Mouse (Mus musculus): ENCODE results near the gene Iffo2. TPM values are rescaled to one million over a fixed set of nuclear protein-coding genes. Genes with fewer than 3 reads are reported as not detected.
"Not testable (repeated sequence)": the region's sequence is repeated elsewhere in the genome, so short reads cannot be mapped to it uniquely, and the experiment has no call there.

Iffo2 gene
- polyA plus RNA-seq (2015; fragmentation: Nextera tagmentation; extraction: Ambion mirVana) = 3.5 and 3.9 TPM in 2 replicates

DNA sequence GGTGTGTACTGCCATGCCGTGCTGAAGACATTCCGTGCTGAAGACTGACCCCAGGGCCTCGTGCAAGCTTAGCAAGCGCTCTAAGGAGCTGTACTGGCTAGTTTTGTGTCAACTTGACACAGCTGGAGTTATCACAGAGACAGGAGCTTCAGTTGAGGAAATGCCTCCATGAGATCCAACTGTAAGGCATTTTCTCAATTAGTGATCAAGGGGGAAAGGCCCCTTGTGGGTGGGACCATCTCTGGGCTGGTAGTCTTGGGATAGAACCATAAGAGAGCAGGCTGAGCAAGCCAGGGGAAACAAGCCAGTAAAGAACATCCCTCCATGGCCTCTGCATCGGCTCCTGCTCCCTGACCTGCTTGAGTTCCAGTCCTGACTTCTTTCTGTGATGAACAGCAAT, at the start of gene Iffo2:
TSS of gene Iffo2 (plus strand) at position 301 of the 400 bp plus-strand sequence.
- not testable (repeated sequence) for H3K4me3 ChIP-seq (ENCODE audit: low read length); H3K36me3 ChIP-seq (ENCODE audit: control insufficient read depth, insufficient read depth, low read length); H3K27me3 ChIP-seq (replicated peaks; ENCODE audit: control insufficient read depth, insufficient read depth, low read length); H3K4me2 ChIP-seq (ENCODE audit: low read length); H3K9ac ChIP-seq (ENCODE audit: low read depth, low read length); H3K4me1 ChIP-seq (ENCODE audit: control insufficient read depth, insufficient read depth, low read depth, low read length); H3K27ac ChIP-seq (ENCODE audit: low read depth, low read length); ATAC-seq; H3K9me3 ChIP-seq (ENCODE audit: control insufficient read depth, low read length)
- 86% methylated on average over 5 of the region's 5 CpGs for WGBS

DNA sequence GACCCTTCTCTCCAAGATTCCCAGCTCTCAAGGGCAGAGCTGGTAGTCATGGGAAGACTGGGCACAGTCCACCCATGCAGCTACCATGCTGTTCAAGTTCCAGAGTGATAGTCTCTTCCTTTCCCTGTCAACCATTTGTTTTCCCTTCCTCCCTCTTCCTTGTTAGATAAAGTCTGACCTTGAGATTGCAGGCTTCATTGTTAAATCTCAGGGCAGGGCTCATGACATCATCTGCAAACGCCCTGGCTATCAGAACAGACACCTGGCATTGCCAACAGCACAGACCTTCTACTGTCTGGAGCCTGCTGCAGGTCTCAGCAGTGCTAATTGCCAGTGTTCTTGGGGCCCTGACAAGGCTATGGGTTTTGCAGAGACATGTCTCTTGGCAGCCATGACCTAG, 48.9 kb upstream of the Iffo2 start:
- ATAC-seq = no peak
- Histone ChIP-seq H3K36me3 (ENCODE audit: control insufficient read depth, insufficient read depth, low read length) (peaks cover 65% of the 10 kb centered on the region), H3K9ac (ENCODE audit: low read depth, low read length) (no peak overlapping the region), H3K9me3 (ENCODE audit: control insufficient read depth, low read length) (no peaks in the 10 kb centered on the region), H3K4me2 (ENCODE audit: low read length) (no peak overlapping the region), H3K27ac (ENCODE audit: low read depth, low read length) (no peak overlapping the region), H3K4me1 (ENCODE audit: control insufficient read depth, insufficient read depth, low read depth, low read length) (no peaks in the 10 kb centered on the region; the same call in 1 of the 2 replicates), H3K4me3 (ENCODE audit: low read length) (no peak overlapping the region), H3K27me3 (replicated peaks; ENCODE audit: control insufficient read depth, insufficient read depth, low read length) (no peaks in the 10 kb centered on the region)
- WGBS = 85% methylated on average over 1 of the region's 1 CpGs

DNA sequence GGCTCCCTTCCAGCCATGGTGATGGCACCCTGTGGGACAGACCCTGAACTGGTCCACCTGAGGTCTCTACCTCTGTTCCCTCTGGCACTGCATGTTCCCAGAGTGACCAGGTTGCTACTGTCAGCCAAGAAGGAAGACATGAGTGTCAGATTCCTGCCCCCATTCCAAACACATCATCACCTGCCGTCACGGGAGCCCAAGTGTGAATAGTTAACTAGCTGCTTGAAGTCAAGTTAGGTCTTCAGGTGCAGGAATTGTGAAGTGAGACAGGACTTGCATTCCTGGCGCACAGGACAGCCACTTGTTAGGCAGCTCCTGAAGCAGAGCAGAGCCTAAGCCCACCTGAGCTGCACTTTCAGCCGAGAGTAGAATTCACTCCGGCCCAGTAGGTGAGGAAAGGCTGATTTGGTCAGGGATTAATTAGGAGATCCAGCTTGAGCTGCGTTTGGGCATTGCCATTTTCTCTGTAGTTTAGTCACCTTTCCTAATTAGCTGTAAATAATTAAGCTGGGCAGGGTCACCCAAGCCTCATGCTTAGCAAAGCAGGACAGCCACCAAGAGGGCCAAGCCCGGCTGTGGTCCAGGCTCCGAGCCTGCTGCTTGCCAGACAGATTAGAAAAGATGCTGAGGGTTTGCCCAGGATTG, 46.8 kb upstream of the Iffo2 start:
- Histone ChIP-seq H3K9me3 (ENCODE audit: control insufficient read depth, low read length) (no peaks in the 10 kb centered on the region), H3K27ac (ENCODE audit: low read depth, low read length) (no peak overlapping the region), H3K4me3 (ENCODE audit: low read length) (no peak overlapping the region), H3K4me2 (ENCODE audit: low read length) (no peak overlapping the region), H3K36me3 (ENCODE audit: control insufficient read depth, insufficient read depth, low read length) (peaks cover 70% of the 10 kb centered on the region), H3K4me1 (ENCODE audit: control insufficient read depth, insufficient read depth, low read depth, low read length) (no peaks in the 10 kb centered on the region), H3K27me3 (replicated peaks; ENCODE audit: control insufficient read depth, insufficient read depth, low read length) (no peaks in the 10 kb centered on the region), H3K9ac (ENCODE audit: low read depth, low read length) (no peak overlapping the region)
- ATAC-seq = no peak
- WGBS = 89% methylated on average over 8 of the region's 8 CpGs

DNA sequence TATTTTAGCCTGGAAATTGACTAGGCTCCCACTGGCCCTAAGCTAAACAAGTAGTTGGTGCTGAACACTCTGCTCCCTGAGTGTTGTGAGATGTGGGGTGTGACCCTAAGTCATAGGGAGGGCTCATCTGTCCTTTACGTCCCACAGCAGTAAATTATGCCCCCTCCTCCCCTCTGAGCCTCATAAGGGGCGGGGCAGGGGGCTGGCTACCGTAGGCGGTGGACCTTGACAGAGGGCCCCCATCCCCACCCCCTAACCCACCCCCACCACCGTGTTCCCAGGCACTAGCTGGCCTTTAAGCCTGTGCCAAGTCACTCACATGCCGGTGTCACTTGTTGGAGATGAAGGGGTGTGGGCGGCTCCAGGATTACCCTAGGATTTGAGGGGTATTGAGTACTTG, 45.9 kb upstream of the Iffo2 start:
- Histone ChIP-seq H3K4me2 (ENCODE audit: low read length) (no peak overlapping the region), H3K27me3 (replicated peaks; ENCODE audit: control insufficient read depth, insufficient read depth, low read length) (no peaks in the 10 kb centered on the region), H3K4me3 (ENCODE audit: low read length) (no peak overlapping the region), H3K9ac (ENCODE audit: low read depth, low read length) (no peak overlapping the region), H3K4me1 (ENCODE audit: control insufficient read depth, insufficient read depth, low read depth, low read length) (no peaks in the 10 kb centered on the region), H3K9me3 (ENCODE audit: control insufficient read depth, low read length) (no peaks in the 10 kb centered on the region), H3K27ac (ENCODE audit: low read depth, low read length) (no peak overlapping the region), H3K36me3 (ENCODE audit: control insufficient read depth, insufficient read depth, low read length) (peaks cover 67% of the 10 kb centered on the region)
- 76% methylated on average over 7 of the region's 7 CpGs for WGBS
- ATAC-seq = no peak

DNA sequence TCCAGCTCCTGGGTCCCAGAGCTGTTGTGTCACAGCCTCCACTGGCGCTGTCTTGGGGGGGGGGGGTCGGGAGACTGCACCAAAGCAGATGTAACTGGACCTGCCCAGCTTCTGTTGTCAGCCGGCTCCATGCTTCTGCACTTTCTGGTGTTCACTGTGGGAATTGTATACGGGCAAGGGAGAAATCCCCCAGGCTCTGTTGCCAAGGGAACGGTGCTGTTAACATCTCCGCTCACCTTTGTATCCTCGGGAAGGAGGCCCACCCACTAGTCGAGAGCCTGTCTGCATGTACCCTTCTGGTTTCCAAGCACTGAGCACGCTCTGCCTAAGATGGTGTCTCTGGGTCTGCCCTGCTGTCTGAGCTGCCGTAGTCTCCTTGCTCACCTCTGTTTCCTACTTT, 43.3 kb upstream of the Iffo2 start:
- Histone ChIP-seq H3K4me2 (ENCODE audit: low read length) (no peak overlapping the region), H3K4me3 (ENCODE audit: low read length) (no peak overlapping the region), H3K4me1 (ENCODE audit: control insufficient read depth, insufficient read depth, low read depth, low read length) (no peaks in the 10 kb centered on the region; the same call in 1 of the 2 replicates), H3K9ac (ENCODE audit: low read depth, low read length) (no peak overlapping the region; the same call in 1 of the 2 replicates), H3K9me3 (ENCODE audit: control insufficient read depth, low read length) (no peaks in the 10 kb centered on the region), H3K36me3 (ENCODE audit: control insufficient read depth, insufficient read depth, low read length) (peaks cover 52% of the 10 kb centered on the region), H3K27ac (ENCODE audit: low read depth, low read length) (no peak overlapping the region), H3K27me3 (replicated peaks; ENCODE audit: control insufficient read depth, insufficient read depth, low read length) (no peaks in the 10 kb centered on the region)
- WGBS = 43% methylated on average over 10 of the region's 10 CpGs
- no peak for ATAC-seq

DNA sequence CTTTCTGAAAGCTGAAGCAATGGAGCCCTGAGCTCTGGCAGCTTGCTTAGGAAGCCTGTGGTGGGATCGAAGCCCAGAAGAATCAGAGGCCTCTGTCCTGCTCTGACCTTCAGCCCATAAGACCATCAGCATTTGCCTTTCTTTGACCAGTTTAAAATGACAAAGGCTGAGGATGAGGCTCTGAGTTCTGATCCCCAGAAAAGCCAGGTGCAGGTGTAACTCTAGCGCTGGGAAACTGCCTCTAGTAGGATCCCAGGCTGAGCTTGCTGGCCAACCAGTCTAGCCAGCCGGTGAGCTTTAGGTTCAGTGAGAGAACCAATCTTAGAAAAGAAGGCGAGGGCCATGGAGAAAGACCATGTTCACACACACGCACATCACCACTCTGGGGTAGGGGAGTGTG, 42.0 kb upstream of the Iffo2 start:
- H3K9me3 ChIP-seq (ENCODE audit: control insufficient read depth, low read length) = no peaks in the 10 kb centered on the region
- ATAC-seq = no peak
- no peak overlapping the region for H3K4me2 ChIP-seq (ENCODE audit: low read length)
- H3K4me3 ChIP-seq (ENCODE audit: low read length) = no peak overlapping the region
- no peak overlapping the region for H3K27ac ChIP-seq (ENCODE audit: low read depth, low read length)
- no peaks in the 10 kb centered on the region for H3K27me3 ChIP-seq (replicated peaks; ENCODE audit: control insufficient read depth, insufficient read depth, low read length)
- H3K4me1 ChIP-seq (ENCODE audit: control insufficient read depth, insufficient read depth, low read depth, low read length) = no peaks in the 10 kb centered on the region; the same call in 1 of the 2 replicates
- no peak overlapping the region for H3K9ac ChIP-seq (ENCODE audit: low read depth, low read length)
- peaks cover 40% of the 10 kb centered on the region for H3K36me3 ChIP-seq (ENCODE audit: control insufficient read depth, insufficient read depth, low read length)
- WGBS = 92% methylated on average over 5 of the region's 5 CpGs

DNA sequence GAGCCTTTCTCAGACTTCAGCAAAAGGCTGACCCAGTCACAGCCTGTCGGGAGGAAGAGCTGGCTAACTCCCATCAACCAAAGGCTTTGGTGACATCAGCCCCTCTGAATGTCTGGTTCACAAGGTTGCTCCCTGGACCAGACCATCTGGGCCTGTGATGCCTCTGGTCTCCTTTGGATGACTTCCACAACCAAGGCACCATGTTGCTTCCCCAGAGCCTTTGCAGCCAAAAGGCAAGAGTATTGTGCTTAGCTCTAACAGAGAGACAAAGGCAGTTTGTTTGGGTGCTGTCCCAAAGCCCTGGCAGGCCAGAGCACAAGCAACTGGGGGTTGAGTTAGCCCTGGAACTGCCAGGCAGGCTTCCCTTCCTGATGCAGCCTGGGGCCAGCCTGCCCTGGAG, 40.4 kb upstream of the Iffo2 start:
- H3K36me3 ChIP-seq (ENCODE audit: control insufficient read depth, insufficient read depth, low read length) = peaks cover 29% of the 10 kb centered on the region
- ATAC-seq = peak; percentile 43; the same call in 1 of the 2 replicates
- H3K4me1 ChIP-seq (ENCODE audit: control insufficient read depth, insufficient read depth, low read depth, low read length) = no peaks in the 10 kb centered on the region; the same call in 1 of the 2 replicates
- no peak overlapping the region for H3K4me3 ChIP-seq (ENCODE audit: low read length)
- WGBS = 53% methylated on average over 1 of the region's 1 CpGs
- no peak overlapping the region for H3K4me2 ChIP-seq (ENCODE audit: low read length)
- no peak overlapping the region; the same call in 1 of the 2 replicates for H3K27ac ChIP-seq (ENCODE audit: low read depth, low read length)
- no peaks in the 10 kb centered on the region for H3K27me3 ChIP-seq (replicated peaks; ENCODE audit: control insufficient read depth, insufficient read depth, low read length)
- H3K9ac ChIP-seq (ENCODE audit: low read depth, low read length) = no peak overlapping the region
- no peaks in the 10 kb centered on the region for H3K9me3 ChIP-seq (ENCODE audit: control insufficient read depth, low read length)

DNA sequence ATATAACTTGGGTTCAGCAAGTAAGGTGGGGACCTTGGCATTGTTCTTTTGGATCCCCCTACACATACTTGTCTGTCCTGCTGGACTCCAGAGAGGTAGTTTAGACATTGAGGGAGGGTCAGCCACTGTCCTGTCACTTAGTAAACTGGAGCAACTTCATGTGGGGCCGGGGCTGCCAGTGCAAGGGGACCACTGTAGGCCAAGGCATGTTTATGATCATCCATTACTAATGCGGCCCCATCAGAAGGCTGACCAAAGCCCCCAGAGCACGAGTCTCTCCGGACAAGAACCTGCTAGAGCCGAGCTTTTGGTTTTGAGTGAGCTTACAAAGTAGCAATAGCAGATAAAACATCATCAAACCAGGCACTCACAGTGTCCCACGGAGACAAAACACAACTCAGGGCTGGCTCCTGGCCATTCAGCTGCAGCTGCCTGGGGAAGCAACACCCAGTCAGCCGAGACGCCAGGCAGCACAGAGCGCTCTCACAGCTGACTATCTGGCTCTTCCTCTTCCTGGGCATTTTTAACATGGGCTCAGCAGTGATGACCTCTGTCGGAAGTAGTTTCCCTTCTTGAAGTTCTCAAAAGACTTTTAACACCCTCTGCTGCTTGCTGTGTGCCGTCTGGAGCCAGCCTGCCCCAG, 39.8 kb upstream of the Iffo2 start:
- H3K36me3 ChIP-seq (ENCODE audit: control insufficient read depth, insufficient read depth, low read length) = peaks cover 25% of the 10 kb centered on the region

DNA sequence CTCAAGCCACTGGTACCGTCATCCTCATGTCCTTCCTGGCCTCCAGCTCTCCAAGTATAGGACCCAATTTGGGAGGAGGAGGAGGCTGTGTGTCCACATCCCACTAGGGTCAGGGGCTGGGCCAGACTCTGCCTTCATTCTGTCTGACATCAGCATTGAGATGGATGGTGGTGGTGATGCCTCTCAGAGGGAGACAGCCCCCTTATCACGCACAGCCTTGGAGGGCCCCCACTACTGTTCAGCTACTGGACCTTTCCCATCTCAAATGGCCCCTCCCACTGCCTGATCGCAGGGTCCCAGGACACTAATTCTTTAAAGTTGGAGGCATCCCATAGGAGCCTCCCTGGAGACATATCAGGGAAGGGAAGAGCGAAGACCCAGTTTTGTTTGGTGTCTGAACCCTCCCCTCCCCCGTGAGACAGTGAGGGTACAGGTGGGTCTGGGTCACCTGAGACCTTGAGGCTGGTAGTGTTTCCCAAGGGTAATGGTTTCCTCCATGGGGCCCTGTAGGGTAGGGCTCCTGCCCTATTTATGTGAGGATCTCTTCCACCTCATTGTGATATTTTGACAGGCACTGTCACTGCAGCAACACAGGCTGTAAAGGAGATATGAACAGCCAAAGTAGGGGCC, 38.7 kb upstream of the Iffo2 start:
- no peaks in the 10 kb centered on the region; the same call in 1 of the 2 replicates for H3K4me1 ChIP-seq (ENCODE audit: control insufficient read depth, insufficient read depth, low read depth, low read length)
- no peak for ATAC-seq
- no peaks in the 10 kb centered on the region for H3K27me3 ChIP-seq (replicated peaks; ENCODE audit: control insufficient read depth, insufficient read depth, low read length)
- 90% methylated on average over 5 of the region's 5 CpGs for WGBS
- no peak overlapping the region for H3K27ac ChIP-seq (ENCODE audit: low read depth, low read length)
- H3K4me3 ChIP-seq (ENCODE audit: low read length) = no peak overlapping the region
- no peak overlapping the region for H3K9ac ChIP-seq (ENCODE audit: low read depth, low read length)
- no peaks in the 10 kb centered on the region for H3K9me3 ChIP-seq (ENCODE audit: control insufficient read depth, low read length)
- H3K36me3 ChIP-seq (ENCODE audit: control insufficient read depth, insufficient read depth, low read length) = peaks cover 20% of the 10 kb centered on the region
- H3K4me2 ChIP-seq (ENCODE audit: low read length) = no peak overlapping the region

More for the DNA sequence above, 39.8 kb upstream of the Iffo2 start:
- no peak overlapping the region for H3K4me3 ChIP-seq (ENCODE audit: low read length)
- ATAC-seq = no peak
- 74% methylated on average over 11 of the region's 11 CpGs for WGBS
- no peak overlapping the region for H3K4me2 ChIP-seq (ENCODE audit: low read length)
- H3K9me3 ChIP-seq (ENCODE audit: control insufficient read depth, low read length) = no peaks in the 10 kb centered on the region
- H3K4me1 ChIP-seq (ENCODE audit: control insufficient read depth, insufficient read depth, low read depth, low read length) = no peaks in the 10 kb centered on the region; the same call in 1 of the 2 replicates
- peak overlapping the region; percentile 14; the same call in 1 of the 2 replicates for H3K27ac ChIP-seq (ENCODE audit: low read depth, low read length)
- H3K27me3 ChIP-seq (replicated peaks; ENCODE audit: control insufficient read depth, insufficient read depth, low read length) = no peaks in the 10 kb centered on the region
- no peak overlapping the region for H3K9ac ChIP-seq (ENCODE audit: low read depth, low read length)
